Mouse (Mus musculus) megakaryocyte progenitor cell, adult 5-6 weeks (primary cell): ENCODE measurements around the gene Gpr183. TPM values are rescaled to one million over a fixed set of nuclear protein-coding genes. Genes with fewer than 3 reads are reported as not detected.

ENCODE experiments used
- ATAC-seq: replicated peaks from 2 replicates; pipeline ENCODE4 v1.8.0; 2016; ENCODE audit warnings: mild to moderate bottlenecking, moderate TSS enrichment, inconsistent platforms; ENCODE audit not compliant: poor library complexity
- total RNA-seq, 2 experiments: library from RNA; stranded (forward) in 1 of 2; stranded (reverse) in 1 of 2; fragments of 157-497, 149-512 nt in 1 of 2; fragments of 200-1000 nt in 1 of 2; gene quantifications; 2 replicates each; pipeline versions ENCODE4 v1.2.3 to v1.2.4; 2015 to 2017

Gpr183 gene
- total RNA-seq, 2 experiments from 2014 or later, result 3.5 to 4.0 TPM

DNA sequence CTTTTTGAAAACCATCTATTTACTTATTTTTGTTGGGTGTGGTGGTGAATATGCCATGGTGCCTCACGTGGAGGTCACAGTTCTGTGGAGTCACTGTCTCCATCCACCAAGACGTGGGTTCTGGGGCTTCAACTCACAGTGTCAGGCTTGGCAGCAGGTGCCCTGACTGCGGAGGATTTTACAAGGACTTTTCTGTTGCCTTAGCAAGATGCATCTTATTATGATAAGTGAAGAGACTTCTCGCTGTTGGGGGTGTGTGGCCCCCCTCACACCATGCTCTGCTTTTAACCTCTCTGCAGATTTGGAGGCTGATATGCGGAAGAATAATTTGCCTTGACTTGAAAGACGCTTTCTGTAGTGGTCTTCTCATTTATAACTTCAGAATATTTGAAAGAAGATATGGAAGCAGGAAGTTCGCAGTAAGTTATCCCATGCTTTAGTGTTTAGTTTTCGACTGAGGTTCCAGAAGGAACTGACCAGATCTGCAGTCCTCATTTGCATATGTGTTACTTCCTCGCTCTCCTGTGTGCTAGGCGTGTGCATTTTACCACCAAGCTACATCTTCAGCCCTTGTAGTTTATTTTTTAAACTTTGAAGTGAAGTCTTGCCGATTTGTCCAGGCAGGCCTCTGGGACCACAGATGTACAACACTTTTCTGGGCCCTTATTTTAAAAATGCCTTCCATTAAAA lies 57.9 kb downstream of the Gpr183 start:
- 0 out of 2 replicates have a peak, but pooled peaks have one; percentile 10 for ATAC-seq

DNA sequence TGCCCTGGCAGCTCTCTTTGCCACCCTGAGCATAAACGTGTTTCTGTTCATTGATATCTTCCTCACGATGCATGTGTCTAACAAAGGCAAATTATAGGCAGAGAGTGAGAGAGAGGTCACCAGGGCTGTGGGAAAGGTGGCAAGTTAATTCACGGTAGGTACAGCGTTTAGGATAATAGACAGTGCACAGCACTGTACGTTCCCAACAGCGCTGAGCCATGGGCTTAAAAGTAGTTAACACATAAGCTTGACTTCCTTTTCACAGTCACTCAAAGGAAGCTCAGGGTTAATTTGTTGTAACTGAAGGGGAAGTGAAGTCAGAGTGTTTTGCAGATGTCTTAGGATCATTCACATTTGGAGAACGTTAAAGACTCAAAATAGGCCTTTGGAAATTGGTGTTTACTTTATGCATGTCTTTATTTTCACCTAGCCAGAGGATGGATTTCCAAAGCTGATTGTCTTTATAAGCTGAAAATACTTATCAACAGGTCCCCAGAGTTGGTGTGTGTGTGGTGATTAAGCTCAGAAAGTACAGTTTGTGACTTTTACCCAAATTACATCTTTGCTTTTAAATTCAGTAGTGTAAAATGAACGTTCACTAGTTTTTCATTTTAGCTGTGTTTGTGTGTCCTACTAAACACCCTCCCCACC lies 58.5 kb downstream of the Gpr183 start:
- peak; percentile 56 for ATAC-seq

DNA sequence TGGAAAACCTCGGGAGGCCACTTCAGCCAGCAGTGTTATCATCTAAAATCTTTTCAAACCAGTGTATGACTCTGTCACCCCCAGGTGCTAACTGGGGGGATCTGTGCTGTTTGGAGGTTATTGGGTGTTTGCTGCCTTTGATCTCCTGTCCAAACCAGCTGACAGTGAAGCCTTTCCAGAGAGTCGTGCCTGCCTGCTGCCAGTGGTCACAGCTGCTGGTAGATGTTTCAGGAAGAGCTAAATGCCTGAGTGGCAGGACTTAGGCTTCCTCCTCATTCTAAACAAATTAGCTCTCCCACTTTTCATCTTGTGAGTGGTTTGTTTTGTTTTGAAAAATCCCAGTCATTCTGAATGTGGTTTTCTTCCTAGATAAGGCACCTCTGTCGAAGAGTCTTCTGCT lies 60.2 kb downstream of the Gpr183 start:
- ATAC-seq, result no peak

DNA sequence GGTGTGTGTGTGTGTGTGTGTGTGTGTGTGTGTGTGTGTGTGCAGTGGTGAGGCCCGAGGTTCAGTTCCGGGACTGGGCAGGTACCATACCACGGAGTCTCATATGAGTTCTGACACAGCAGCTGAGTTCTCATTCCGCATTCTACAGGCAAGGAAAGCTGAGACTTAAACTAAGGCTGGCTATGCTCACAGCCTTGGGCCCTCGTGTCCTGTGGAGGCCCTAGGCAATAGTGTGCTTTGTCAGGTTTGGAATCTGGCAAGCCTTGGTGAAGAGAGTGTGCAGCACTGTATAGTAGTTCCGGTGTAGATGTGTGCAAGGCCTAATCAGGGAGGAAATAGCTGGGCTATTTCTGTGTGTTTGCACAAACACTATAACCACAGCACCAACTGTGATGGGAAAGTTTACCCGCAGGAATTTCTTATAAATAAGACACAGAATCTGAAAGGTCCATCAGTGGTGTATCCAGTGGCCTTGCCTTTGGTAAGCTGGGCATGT lies 61.6 kb downstream of the Gpr183 start:
- peak; percentile 37 for ATAC-seq

Other genes with a start within 250 kb of the Gpr183 start
- gene Dock9, start 167.4 kb downstream of the Gpr183 start, total RNA-seq (2015), result 8.7 and 11.6 TPM in 2 replicates
- 14.3 and 15.3 TPM in 2 replicates for gene Dock9, start 167.4 kb downstream of the Gpr183 start, total RNA-seq (2017)
- gene Ubac2, start 86.6 kb downstream of the Gpr183 start, total RNA-seq (2015), result 31.1 and 33.5 TPM in 2 replicates
- 19.0 and 25.2 TPM in 2 replicates for gene Ubac2, start 86.6 kb downstream of the Gpr183 start, total RNA-seq (2017)
- 0.68 and 2.1 TPM in 2 replicates for gene Gpr18, start 49.4 kb downstream of the Gpr183 start, total RNA-seq (2015)
- gene Gpr18, start 49.4 kb downstream of the Gpr183 start, total RNA-seq (2017), result 0.34 and 1.9 TPM in 2 replicates
- not detected in 2 replicates for gene Timm8a2, start 69.5 kb upstream of the Gpr183 start, total RNA-seq (2015)
- gene Timm8a2, start 69.5 kb upstream of the Gpr183 start, total RNA-seq (2017), result not detected in 2 replicates
- 98.1 and 98.8 TPM in 2 replicates for gene Tm9sf2, start 141.8 kb upstream of the Gpr183 start, total RNA-seq (2015)
- gene Tm9sf2, start 141.8 kb upstream of the Gpr183 start, total RNA-seq (2017), result 108 and 118 TPM in 2 replicates
- 30.4 and 31.5 TPM in 2 replicates for gene Clybl, start 216.5 kb upstream of the Gpr183 start, total RNA-seq (2015)
- gene Clybl, start 216.5 kb upstream of the Gpr183 start, total RNA-seq (2017), result 6.8 and 8.5 TPM in 2 replicates